14 mouse cellular contexts compared by ENCODE assay signal in the genomic region with DNA sequence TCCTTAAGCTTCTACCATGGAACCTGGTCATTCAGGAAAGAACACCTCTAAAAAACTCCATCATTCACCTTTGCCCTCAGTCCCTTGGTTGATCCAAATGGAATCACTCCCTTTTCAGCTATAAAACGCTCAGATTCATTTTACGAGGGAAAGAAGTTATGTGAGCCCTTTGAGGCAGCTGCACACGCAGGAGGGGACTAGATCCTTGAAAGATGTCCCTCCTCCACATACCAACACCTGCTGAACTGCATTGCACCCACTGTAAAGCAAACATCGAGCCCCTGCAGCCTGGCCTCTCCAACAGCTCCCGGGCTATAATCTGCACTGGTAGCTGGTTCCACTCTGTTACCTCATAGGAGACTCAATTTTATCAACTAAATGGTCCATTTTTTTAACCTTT.
"Had no signal": no experiment of that assay in that cellular context is flagged by ENCODE, and none has a peak within 500 bp of the region (broad histone marks: within the 10 kb centered on the region; RNA-seq: fewer than 3 reads in every experiment).

No protein-coding gene starts in this region.

- DNase-seq: kidney, postnatal 10 days; layer of hippocampus, adult 9-11 months; layer of hippocampus, postnatal 36 days; lung, adult 2 months; lung, postnatal 14 days; right cerebral cortex, postnatal 14 days; thymus, adult 2 months; thymus, postnatal 25 days had no signal

- H3K9ac ChIP-seq: limb, embryonic 12.5 days; midbrain, embryonic 12.5 days; neural tube, embryonic 13.5 days; stomach, embryonic 15.5 days had no signal

- H3K27me3 ChIP-seq: limb, embryonic 12.5 days; midbrain, embryonic 12.5 days; stomach, embryonic 15.5 days had no signal

- H3K9me3 ChIP-seq: limb, embryonic 12.5 days; midbrain, embryonic 12.5 days; neural tube, embryonic 13.5 days; stomach, embryonic 15.5 days had no signal

- H3K27ac ChIP-seq: hindbrain, postnatal 0 days; limb, embryonic 12.5 days; midbrain, embryonic 12.5 days; neural tube, embryonic 13.5 days; stomach, embryonic 15.5 days had no signal

- H3K4me2 ChIP-seq: limb, embryonic 12.5 days; midbrain, embryonic 12.5 days; neural tube, embryonic 13.5 days; stomach, embryonic 15.5 days had no signal

- H3K4me3 ChIP-seq: limb, embryonic 12.5 days; midbrain, embryonic 12.5 days; neural tube, embryonic 13.5 days; stomach, embryonic 15.5 days had no signal

- H3K36me3 ChIP-seq: limb, embryonic 12.5 days; midbrain, embryonic 12.5 days; neural tube, embryonic 13.5 days; stomach, embryonic 15.5 days had no signal

- ATAC-seq: hindbrain, postnatal 0 days; midbrain, embryonic 16.5 days had no signal
